Mouse (Mus musculus) neural tube, embryonic 11.5 days (tissue): ENCODE results near the gene Pear1. TPM values are rescaled to one million over a fixed set of nuclear protein-coding genes. Genes with fewer than 3 reads are reported as not detected.

Experiments
- ATAC-seq: fragments of 200-750 bp; cut with Nextera tagmentation; 2 replicates; pipeline ENCODE4 v1.8.0; 2017; ENCODE audit warnings: moderate number of reproducible peaks, mild to moderate bottlenecking, moderate TSS enrichment, moderate library complexity; ENCODE audit not compliant: insufficient read depth, low FRiP score, low TSS enrichment
- DNase-seq: peaks from one replicate; pipeline ENCODE4 v3.0.0-alpha.2; 2015; ENCODE audit warnings: low spot score
- H3K27ac ChIP-seq: fragments of 300-500 bp; sonication (generic); 2 replicates; pipeline ENCODE4 v1.5.1; 2014; ENCODE audit warnings: low read depth, mild to moderate bottlenecking, low read length
- H3K27me3 ChIP-seq: fragments of 300-500 bp; sonication (generic); 2 replicates; pipeline ENCODE4 v1.6.1; 2014; ENCODE audit warnings: mild to moderate bottlenecking, low read length, mixed read lengths; ENCODE audit not compliant: control insufficient read depth, insufficient read depth
- H3K36me3 ChIP-seq: fragments of 300-500 bp; sonication (generic); 2 replicates; pipeline ENCODE4 v1.6.1; 2014; ENCODE audit warnings: mild to moderate bottlenecking, low read length, moderate library complexity, mixed read lengths; ENCODE audit not compliant: control insufficient read depth, insufficient read depth
- H3K4me1 ChIP-seq: fragments of 300-500 bp; sonication (generic); 2 replicates; pipeline ENCODE4 v1.6.1; 2014; ENCODE audit warnings: low read length, mixed read lengths; ENCODE audit not compliant: control insufficient read depth, insufficient read depth
- H3K4me2 ChIP-seq: fragments of 300-500 bp; sonication (generic); 2 replicates; pipeline ENCODE4 v1.6.1; 2014; ENCODE audit warnings: low read depth, mild to moderate bottlenecking, moderate library complexity
- H3K4me3 ChIP-seq: fragments of 300-500 bp; sonication (generic); 2 replicates; pipeline ENCODE4 v1.5.1; 2014; ENCODE audit warnings: low read depth, low read length
- H3K9ac ChIP-seq: fragments of 300-500 bp; sonication (generic); 2 replicates; pipeline ENCODE4 v1.6.1; 2014; ENCODE audit warnings: mild to moderate bottlenecking, low read length
- H3K9me3 ChIP-seq: fragments of 300-500 bp; sonication (generic); 2 replicates; pipeline ENCODE4 v1.6.1; 2016; ENCODE audit warnings: low read length; ENCODE audit not compliant: control insufficient read depth
- WGBS: fragments of 180-500 bp; shearing (Covaris S2); extraction: QIAGEN DNeasy Blood & Tissue Kit; methylation state at CpG from one replicate; pipeline ENCODE4 v1.1.7; 2014; 5-methylcytosine and 5-hydroxymethylcytosine counted together
- polyA plus RNA-seq: library from polyadenylated mRNA; unstranded; fragments of >200 nt; fragmentation: Nextera tagmentation; extraction: Ambion mirVana; gene quantifications from 2 replicates; pipeline ENCODE4 v1.2.1, GENCODE M21; 2014

The Pear1 gene
- polyA plus RNA-seq, 1 experiment from 2014 or later: 10.2 TPM

GRCm38 (mm10) chr3:87816646-87817093 is 7.4 kb downstream of the Pear1 start:
- H3K27me3 ChIP-seq: peaks cover 12% of the 10 kb centered on the region

GRCm38 (mm10) chr3:87816166-87816565 is 7.9 kb downstream of the Pear1 start:
- no peak overlapping the region for H3K4me3 ChIP-seq
- H3K27ac ChIP-seq: no peak overlapping the region
- ATAC-seq (no peak), DNase-seq (no peak)
- H3K4me1 ChIP-seq: no peaks in the 10 kb centered on the region
- 52% methylated on average over 6 of the region's 6 CpGs for WGBS
- H3K27me3 ChIP-seq: peaks cover 18% of the 10 kb centered on the region
- no peaks in the 10 kb centered on the region for H3K9me3 ChIP-seq
- H3K9ac ChIP-seq: 0 out of 2 replicates have a peak overlapping the region, but pooled peaks have one; percentile 22
- no peaks in the 10 kb centered on the region; the same call in 1 of the 2 replicates for H3K36me3 ChIP-seq
- H3K4me2 ChIP-seq: no peak overlapping the region

More at GRCm38 (mm10) chr3:87816646-87817093, 7.4 kb downstream of the Pear1 start:
- Histone ChIP-seq H3K4me3 (no peak overlapping the region), H3K4me1 (no peaks in the 10 kb centered on the region), H3K4me2 (no peak overlapping the region), H3K9ac (0 out of 2 replicates have a peak overlapping the region, but pooled peaks have one; percentile 22), H3K27ac (no peak overlapping the region), H3K9me3 (no peaks in the 10 kb centered on the region), H3K36me3 (no peaks in the 10 kb centered on the region; the same call in 1 of the 2 replicates)
- ATAC-seq: no peak
- 8% methylated on average over 12 of the region's 12 CpGs for WGBS
- DNase-seq: peak; percentile 75

DNA sequence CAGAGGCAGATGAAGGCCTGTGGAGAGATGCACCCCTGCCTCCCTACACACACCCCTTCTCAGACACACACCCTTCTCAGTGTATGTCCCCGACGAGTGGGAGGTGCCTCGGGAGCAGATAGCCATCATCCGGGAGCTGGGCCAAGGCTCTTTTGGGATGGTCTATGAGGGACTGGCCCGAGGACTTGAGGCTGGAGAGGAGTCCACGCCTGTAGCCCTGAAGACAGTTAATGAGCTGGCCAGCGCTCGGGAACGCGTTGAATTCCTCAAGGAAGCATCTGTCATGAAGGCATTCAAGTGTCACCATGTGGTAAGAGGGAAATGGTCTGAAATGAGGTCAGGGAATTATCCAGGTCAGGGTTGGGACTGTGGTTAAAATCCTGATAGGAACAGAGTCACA is 11.2 kb downstream of the Pear1 start:
- WGBS: 61% methylated on average over 10 of the region's 10 CpGs
- H3K36me3 ChIP-seq: no peaks in the 10 kb centered on the region; the same call in 1 of the 2 replicates
- H3K27me3 ChIP-seq: peaks cover 43% of the 10 kb centered on the region
- H3K4me1 ChIP-seq: 0 out of 2 replicates have a peak, but pooled peaks cover 4% of the 10 kb centered on the region
- no peaks in the 10 kb centered on the region for H3K9me3 ChIP-seq
- H3K9ac ChIP-seq: no peak overlapping the region
- no peak overlapping the region for H3K27ac ChIP-seq
- DNase-seq: no peak
- H3K4me3 ChIP-seq: no peak overlapping the region
- ATAC-seq: no peak
- no peak overlapping the region for H3K4me2 ChIP-seq

DNA sequence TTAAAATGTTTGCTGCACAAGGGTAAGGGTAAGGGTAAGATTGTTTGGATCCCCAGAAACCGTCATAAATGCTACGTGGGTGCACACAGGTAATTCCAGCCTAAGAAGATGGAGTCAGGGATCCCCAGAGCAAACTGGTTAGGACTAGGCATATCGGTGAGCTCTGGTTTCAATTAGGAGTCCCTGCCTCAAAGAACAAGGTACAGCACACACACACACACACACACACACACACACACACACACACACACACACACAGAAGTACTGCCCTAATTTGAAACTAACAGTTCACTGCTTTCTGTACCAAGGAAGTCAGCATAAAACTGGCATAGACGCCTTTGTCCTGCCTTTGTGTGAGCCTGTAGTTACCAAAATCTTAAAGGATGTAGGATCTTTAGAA is 11.7 kb downstream of the Pear1 start:
- no peak overlapping the region for H3K4me3 ChIP-seq
- DNase-seq (no peak), ATAC-seq (no peak)
- H3K9me3 ChIP-seq: no peaks in the 10 kb centered on the region
- H3K4me2 ChIP-seq: no peak overlapping the region
- H3K36me3 ChIP-seq: no peaks in the 10 kb centered on the region; the same call in 1 of the 2 replicates
- no peak overlapping the region for H3K27ac ChIP-seq
- H3K4me1 ChIP-seq: 0 out of 2 replicates have a peak, but pooled peaks cover 4% of the 10 kb centered on the region
- WGBS: 80% methylated on average over 4 of the region's 4 CpGs
- no peak overlapping the region for H3K9ac ChIP-seq
- peaks cover 41% of the 10 kb centered on the region for H3K27me3 ChIP-seq

DNA sequence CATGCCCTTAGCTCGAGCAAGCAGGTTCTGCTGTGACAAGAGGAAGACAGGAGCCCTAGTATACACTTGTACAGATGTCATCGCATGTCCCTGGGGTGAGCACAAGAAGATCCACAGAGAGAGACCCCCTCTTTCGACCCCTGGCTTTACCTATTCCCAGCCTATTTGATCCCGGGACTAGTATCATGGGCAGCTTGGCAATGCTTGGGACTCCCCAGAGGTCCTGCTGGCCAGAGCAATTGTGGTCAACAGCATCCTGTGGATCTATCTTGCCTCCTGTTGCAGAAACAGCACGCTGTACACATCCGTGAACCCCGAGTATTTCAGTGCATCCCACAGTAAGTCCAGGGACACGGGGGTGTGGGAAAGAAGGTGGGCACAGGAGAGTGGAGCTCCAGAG is 12.8 kb downstream of the Pear1 start:
- H3K9ac ChIP-seq: no peak overlapping the region
- no peaks in the 10 kb centered on the region for H3K9me3 ChIP-seq
- DNase-seq (no peak), ATAC-seq (no peak)
- no peaks in the 10 kb centered on the region; the same call in 1 of the 2 replicates for H3K36me3 ChIP-seq
- peaks cover 39% of the 10 kb centered on the region for H3K27me3 ChIP-seq
- H3K4me1 ChIP-seq: 0 out of 2 replicates have a peak, but pooled peaks cover 4% of the 10 kb centered on the region
- no peak overlapping the region for H3K4me3 ChIP-seq
- H3K27ac ChIP-seq: no peak overlapping the region
- 85% methylated on average over 8 of the region's 8 CpGs for WGBS
- no peak overlapping the region for H3K4me2 ChIP-seq

DNA sequence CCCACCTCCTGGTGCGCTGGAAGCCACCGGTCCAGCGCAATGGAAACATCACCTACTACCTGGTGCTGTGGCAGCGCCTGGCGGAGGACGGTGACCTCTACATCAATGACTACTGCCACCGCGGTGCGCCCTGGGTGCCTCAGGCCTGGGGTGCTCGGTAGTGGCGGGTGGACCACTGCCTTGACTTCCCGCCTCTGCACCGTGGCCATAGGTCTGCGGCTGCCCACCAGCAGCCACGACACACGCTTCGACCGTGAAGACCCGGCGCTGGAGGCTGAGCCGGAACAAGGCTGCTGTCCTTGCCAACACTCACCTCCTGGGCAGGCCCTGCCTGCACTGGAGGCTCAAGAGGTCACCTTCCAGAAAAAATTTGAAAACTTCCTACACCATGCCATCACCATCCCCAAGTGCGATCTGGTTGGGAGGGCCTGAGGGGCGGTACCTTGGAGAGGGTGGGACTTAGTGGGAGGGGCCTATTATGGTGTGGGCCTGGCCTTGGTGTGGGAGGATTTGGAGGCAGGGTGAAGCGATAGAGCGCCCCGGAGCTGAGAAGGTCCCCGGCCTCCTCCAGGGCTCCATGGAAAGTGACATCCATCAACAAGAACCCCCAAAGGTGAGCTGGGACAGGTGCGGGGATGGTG is 14.7 kb downstream of the Pear1 start:
- no peaks in the 10 kb centered on the region for H3K9me3 ChIP-seq
- H3K4me1 ChIP-seq: 0 out of 2 replicates have a peak, but pooled peaks cover 4% of the 10 kb centered on the region
- H3K27ac ChIP-seq: no peak overlapping the region
- no peak overlapping the region for H3K4me3 ChIP-seq
- H3K9ac ChIP-seq: no peak overlapping the region
- no peak for DNase-seq
- peak overlapping the region; percentile 27; the same call in 1 of the 2 replicates for H3K4me2 ChIP-seq
- ATAC-seq: no peak
- peaks cover 42% of the 10 kb centered on the region for H3K27me3 ChIP-seq
- WGBS: 5% methylated on average over 28 of the region's 28 CpGs
- no peaks in the 10 kb centered on the region for H3K36me3 ChIP-seq

GRCm38 (mm10) chr3:87804038-87804677 is 19.9 kb downstream of the Pear1 start:
- WGBS: 5% methylated on average over 26 of the region's 26 CpGs
- peak overlapping the region; percentile 8; the same call in 1 of the 2 replicates for H3K4me2 ChIP-seq
- no peaks in the 10 kb centered on the region for H3K9me3 ChIP-seq
- H3K36me3 ChIP-seq: no peaks in the 10 kb centered on the region
- no peaks in the 10 kb centered on the region for H3K4me1 ChIP-seq
- peaks cover 37% of the 10 kb centered on the region for H3K27me3 ChIP-seq
- H3K27ac ChIP-seq: no peak overlapping the region
- H3K9ac ChIP-seq: no peak overlapping the region
- H3K4me3 ChIP-seq: no peak overlapping the region
- DNase-seq (peak; percentile 10), ATAC-seq (no peak)

- Histone ChIP-seq H3K9ac (no peak overlapping the region), H3K4me3 (no peak overlapping the region), H3K4me2 (no peak overlapping the region; the same call in 1 of the 2 replicates), H3K27me3 (peaks cover 51% of the 10 kb centered on the region), H3K27ac (no peak overlapping the region), H3K9me3 (no peaks in the 10 kb centered on the region), H3K4me1 (peaks cover 10% of the 10 kb centered on the region), H3K36me3 (no peaks in the 10 kb centered on the region)
- ATAC-seq (no peak), DNase-seq (no peak)
- 74% methylated on average over 5 of the region's 5 CpGs for WGBS
Measured at GRCm38 (mm10) chr3:87801681-87802080, 22.4 kb downstream of the Pear1 start.
